Mouse (Mus musculus) bone marrow, adult 2 months (tissue): Measurements from ENCODE around the gene Adig.

ENCODE experiments used
- CTCF ChIP-seq: fragments of 200-500 bp; IDR thresholded peaks from 2 replicates; pipeline ENCODE4 v1.5.1; 2011; ENCODE audit warnings: low read length, control low read depth; ENCODE audit not compliant: control insufficient read depth, insufficient read depth
- POLR2A ChIP-seq: fragments of 200-500 bp; IDR thresholded peaks from 2 replicates; pipeline ENCODE4 v1.6.1; 2011; ENCODE audit warnings: low read depth, mild to moderate bottlenecking, control low read depth, low read length, borderline replicate concordance; ENCODE audit not compliant: control insufficient read depth

DNA sequence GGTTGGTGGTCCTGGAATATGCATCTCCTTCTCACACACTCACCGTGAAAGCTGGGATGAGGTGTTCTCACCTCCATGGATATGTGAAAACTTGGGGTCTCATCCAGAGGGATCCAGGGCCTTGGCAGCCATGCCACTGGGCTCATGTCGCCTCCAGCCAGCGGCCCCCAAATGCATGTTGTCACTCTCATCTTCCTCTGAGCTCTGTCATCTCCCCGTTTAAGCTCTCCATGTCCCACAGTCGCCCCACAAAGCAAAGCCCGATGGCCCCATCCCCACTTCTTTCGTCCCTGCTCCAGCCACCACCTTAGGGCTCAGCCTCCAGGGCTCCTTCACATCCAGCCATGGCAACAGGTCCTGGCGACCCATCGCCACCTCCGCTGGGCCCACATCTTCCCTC is 4.6 kb downstream of the Adig start:
- TF ChIP-seq CTCF (no peak), POLR2A (no peak)
